Mouse (Mus musculus) stomach, postnatal 0 days (tissue): ENCODE data around the gene Mms19. TPM values are rescaled to one million over a fixed set of nuclear protein-coding genes. Genes with fewer than 3 reads are reported as not detected.

ENCODE experiments used
- ATAC-seq: fragments of 200-750 bp; cut with Nextera tagmentation; 2 replicates; pipeline ENCODE4 v1.8.0; 2017; ENCODE audit not compliant: low FRiP score, low TSS enrichment
- DNase-seq: peaks from one replicate; pipeline ENCODE4 v3.0.0-alpha.2; 2016; ENCODE audit warnings: low spot score
- H3K27ac ChIP-seq: fragments of 300-500 bp; sonication (generic); replicated peaks from 2 replicates; pipeline ENCODE4 v1.5.1; 2014; ENCODE audit warnings: mild to moderate bottlenecking, control low read depth
- H3K27me3 ChIP-seq: fragments of 300-500 bp; sonication (generic); 2 replicates; pipeline ENCODE4 v1.6.1; 2014; ENCODE audit warnings: low read length; ENCODE audit not compliant: control insufficient read depth, insufficient read depth
- H3K36me3 ChIP-seq: fragments of 300-500 bp; sonication (generic); 2 replicates; pipeline ENCODE4 v1.6.1; 2014; ENCODE audit warnings: low read length, mixed read lengths; ENCODE audit not compliant: control insufficient read depth, insufficient read depth
- H3K4me1 ChIP-seq: fragments of 300-500 bp; sonication (generic); replicated peaks from 2 replicates; pipeline ENCODE4 v1.6.1; 2014; ENCODE audit warnings: antibody characterized with exemption; ENCODE audit not compliant: control insufficient read depth, insufficient read depth
- H3K4me2 ChIP-seq: fragments of 300-500 bp; sonication (generic); replicated peaks from 2 replicates; pipeline ENCODE4 v1.6.1; 2014; ENCODE audit warnings: low read depth, mild to moderate bottlenecking, control low read depth, moderate library complexity
- H3K4me3 ChIP-seq: fragments of 300-500 bp; sonication (generic); 2 replicates; pipeline ENCODE4 v1.5.1; 2014; ENCODE audit warnings: low read depth, low read length, control low read depth
- H3K9ac ChIP-seq: fragments of 300-500 bp; sonication (generic); 2 replicates; pipeline ENCODE4 v1.6.1; 2014; ENCODE audit warnings: mild to moderate bottlenecking, low read length, control low read depth, mixed read lengths
- H3K9me3 ChIP-seq: fragments of 300-500 bp; sonication (generic); 2 replicates; pipeline ENCODE4 v1.6.1; 2016; ENCODE audit warnings: low read length; ENCODE audit not compliant: control insufficient read depth
- CTCF ChIP-seq: IDR thresholded peaks from 2 replicates; pipeline ENCODE4 v1.5.1; 2016; ENCODE audit warnings: antibody characterized with exemption, low read depth, mild to moderate bottlenecking, moderate library complexity
- EP300 ChIP-seq: optimal IDR thresholded peaks from 2 replicates; pipeline ENCODE3; 2016; ENCODE audit warnings: antibody characterized with exemption
- WGBS: fragments of 180-500 bp; shearing (Covaris S2); extraction: QIAGEN DNeasy Blood & Tissue Kit; methylation state at CpG from one replicate; pipeline ENCODE4 v1.1.7; 2014; 5-methylcytosine and 5-hydroxymethylcytosine counted together
- polyA plus RNA-seq: library from polyadenylated mRNA; unstranded; fragments of >200 nt; fragmentation: Nextera tagmentation; extraction: Ambion mirVana; gene quantifications from 2 replicates; pipeline ENCODE4 v1.2.1, GENCODE M21; 2015

Mms19 gene
- polyA plus RNA-seq, 1 experiment from 2014 or later: 10.2 TPM

- WGBS: 34% methylated on average over 8 of the region's 8 CpGs
- DNase-seq (peak; percentile 38), ATAC-seq (peak; percentile 73; the same call in 1 of the 2 replicates)
- Histone ChIP-seq H3K4me2 (no peak overlapping the region; the same call in 1 of the 2 replicates), H3K27ac (peak overlapping the region; percentile 89), H3K4me1 (peaks cover 15% of the 10 kb centered on the region), H3K4me3 (no peak overlapping the region), H3K36me3 (no peaks in the 10 kb centered on the region), H3K27me3 (no peaks in the 10 kb centered on the region), H3K9me3 (no peaks in the 10 kb centered on the region), H3K9ac (peak overlapping the region; percentile 18; the same call in 1 of the 2 replicates)
- TF ChIP-seq EP300: no peak
- no peak for TF ChIP-seq CTCF
Observed at GRCm38 (mm10) chr19:42017399-42018247, 36.7 kb upstream of the Mms19 start.

- WGBS: 46% methylated on average over 5 of the region's 5 CpGs
- no peaks in the 10 kb centered on the region for H3K27me3 ChIP-seq
- peaks cover 12% of the 10 kb centered on the region for H3K4me1 ChIP-seq
- no peak overlapping the region; the same call in 1 of the 2 replicates for H3K9ac ChIP-seq
- peak; percentile 58 for ATAC-seq
- no peak overlapping the region for H3K4me3 ChIP-seq
- H3K9me3 ChIP-seq: no peaks in the 10 kb centered on the region
- no peaks in the 10 kb centered on the region for H3K36me3 ChIP-seq
- H3K4me2 ChIP-seq: no peak overlapping the region
- 0 out of 2 replicates have a peak, but pooled peaks have one; percentile 3 for TF ChIP-seq CTCF
- TF ChIP-seq EP300: no peak
- no peak for DNase-seq
- H3K27ac ChIP-seq: peak overlapping the region; percentile 89
Observed at GRCm38 (mm10) chr19:42016840-42017239, 35.9 kb upstream of the Mms19 start.

GRCm38 (mm10) chr19:42016251-42016650 lies 35.3 kb upstream of the Mms19 start:
- Histone ChIP-seq H3K27me3 (no peaks in the 10 kb centered on the region), H3K4me2 (no peak overlapping the region), H3K36me3 (no peaks in the 10 kb centered on the region), H3K4me3 (no peak overlapping the region), H3K9ac (no peak overlapping the region), H3K9me3 (no peaks in the 10 kb centered on the region), H3K4me1 (peaks cover 12% of the 10 kb centered on the region), H3K27ac (peak overlapping the region; percentile 89)
- TF ChIP-seq CTCF: no peak
- no peak for TF ChIP-seq EP300
- ATAC-seq (no peak), DNase-seq (no peak)
- 68% methylated on average over 4 of the region's 4 CpGs for WGBS

GRCm38 (mm10) chr19:42015001-42015400 lies 34.0 kb upstream of the Mms19 start:
- ATAC-seq (no peak), DNase-seq (no peak)
- WGBS: 79% methylated on average over 6 of the region's 6 CpGs
- no peaks in the 10 kb centered on the region for H3K36me3 ChIP-seq
- no peak overlapping the region for H3K4me3 ChIP-seq
- TF ChIP-seq CTCF: no peak
- no peak for TF ChIP-seq EP300
- H3K9ac ChIP-seq: no peak overlapping the region
- H3K4me2 ChIP-seq: no peak overlapping the region
- no peaks in the 10 kb centered on the region for H3K9me3 ChIP-seq
- H3K27ac ChIP-seq: no peak overlapping the region
- peaks cover 12% of the 10 kb centered on the region for H3K4me1 ChIP-seq
- no peaks in the 10 kb centered on the region for H3K27me3 ChIP-seq

GRCm38 (mm10) chr19:42014231-42014825 lies 33.4 kb upstream of the Mms19 start:
- Histone ChIP-seq H3K9me3 (no peaks in the 10 kb centered on the region), H3K36me3 (no peaks in the 10 kb centered on the region), H3K27me3 (no peaks in the 10 kb centered on the region), H3K4me2 (no peak overlapping the region), H3K9ac (no peak overlapping the region), H3K4me1 (peaks cover 12% of the 10 kb centered on the region), H3K4me3 (no peak overlapping the region), H3K27ac (no peak overlapping the region)
- WGBS: 87% methylated on average over 3 of the region's 3 CpGs
- DNase-seq (no peak), ATAC-seq (no peak)
- TF ChIP-seq CTCF: no peak
- TF ChIP-seq EP300: no peak

- H3K4me3 ChIP-seq: no peak overlapping the region
- 76% methylated on average over 7 of the region's 7 CpGs for WGBS
- no peak overlapping the region for H3K4me2 ChIP-seq
- H3K9me3 ChIP-seq: no peaks in the 10 kb centered on the region
- no peak for DNase-seq
- H3K4me1 ChIP-seq: no peaks in the 10 kb centered on the region
- no peak overlapping the region for H3K9ac ChIP-seq
- TF ChIP-seq EP300 (no peak), CTCF (no peak)
- H3K27me3 ChIP-seq: no peaks in the 10 kb centered on the region
- no peaks in the 10 kb centered on the region for H3K36me3 ChIP-seq
- ATAC-seq: 0 out of 2 replicates have a peak, but pooled peaks have one; percentile 41
- 0 out of 2 replicates have a peak overlapping the region, but pooled peaks have one; percentile 25 for H3K27ac ChIP-seq
Observed at GRCm38 (mm10) chr19:42011123-42011522, 30.2 kb upstream of the Mms19 start.
